Mouse (Mus musculus) MEL (cell line): ENCODE measurements around the gene Hspg2. TPM values are rescaled to one million over a fixed set of nuclear protein-coding genes. Genes with fewer than 3 reads are reported as not detected.

Experiments
- DNase-seq: peaks from one replicate; pipeline ENCODE4 v3.0.0; 2011; ENCODE audit warnings: low read depth, low spot score
- H3K27ac ChIP-seq: 2 replicates; pipeline ENCODE4 v1.5.1; 2012; ENCODE audit warnings: low read depth, mild to moderate bottlenecking, control low read depth, low read length, moderate library complexity; ENCODE audit not compliant: control insufficient read depth
- H3K27me3 ChIP-seq, 2 experiments: fragments of 150-350 bp in 1 of 2; sonication (generic) in 1 of 2; 2 replicates each; pipeline ENCODE4 v1.6.1; 2012; ENCODE audit warnings: low read length in 2 of 2, mild to moderate bottlenecking in 2 of 2, improper control_type of control experiment in 1 of 2, moderate library complexity in 1 of 2; ENCODE audit not compliant: insufficient read depth in 2 of 2, control insufficient read depth in 1 of 2
- H3K36me3 ChIP-seq, 2 experiments: 2 replicates each; pipeline ENCODE4 v1.6.1; 2012 to 2014; ENCODE audit warnings: low read length in 2 of 2, improper control_type of control experiment in 1 of 2, inconsistent platforms in 1 of 2, mild to moderate bottlenecking in 1 of 2; ENCODE audit not compliant: insufficient read depth in 2 of 2, control insufficient read depth in 1 of 2
- H3K4me1 ChIP-seq, 2 experiments: fragments of 150-350 bp in 1 of 2; sonication (generic) in 1 of 2; 2 replicates each; pipeline ENCODE4 v1.6.1; 2012; ENCODE audit warnings: low read length in 2 of 2, improper control_type of control experiment in 1 of 2, mild to moderate bottlenecking in 1 of 2; ENCODE audit not compliant: insufficient read depth in 2 of 2, control insufficient read depth in 1 of 2
- H3K4me3 ChIP-seq, 2 experiments: fragments of 150-350 bp in 1 of 2; sonication (generic) in 1 of 2; 2 replicates each; pipeline ENCODE4 v1.5.1; 2012; ENCODE audit warnings: low read depth in 2 of 2, low read length in 2 of 2, mild to moderate bottlenecking in 2 of 2, moderate library complexity in 2 of 2, control low read depth in 1 of 2, improper control_type of control experiment in 1 of 2; ENCODE audit not compliant: control insufficient read depth in 1 of 2, insufficient read depth in 1 of 2
- H3K79me2 ChIP-seq: 2 replicates; pipeline ENCODE4 v1.6.1; 2012; ENCODE audit warnings: mild to moderate bottlenecking, low read length, moderate library complexity; ENCODE audit not compliant: control insufficient read depth, poor library complexity, insufficient read depth
- H3K9ac ChIP-seq: 2 replicates; pipeline ENCODE4 v1.6.1; 2012; ENCODE audit warnings: low read depth, mild to moderate bottlenecking, control low read depth, low read length, moderate library complexity; ENCODE audit not compliant: control insufficient read depth, poor library complexity, severe bottlenecking
- H3K9me3 ChIP-seq: fragments of 150-350 bp; sonication (generic); replicated peaks from 2 replicates; pipeline ENCODE4 v1.6.1; 2012; ENCODE audit warnings: mild to moderate bottlenecking, low read length, improper control_type of control experiment, moderate library complexity; ENCODE audit not compliant: insufficient read depth
- CHD1 ChIP-seq: IDR thresholded peaks from 2 replicates; pipeline ENCODE4 v1.6.1; 2012; ENCODE audit warnings: low read depth, mild to moderate bottlenecking, inconsistent platforms, low read length, improper control_type of control experiment
- CHD2 ChIP-seq: IDR thresholded peaks from 2 replicates; pipeline ENCODE4 v1.6.1; 2011; ENCODE audit warnings: low read length, improper control_type of control experiment
- CTCF ChIP-seq, 3 experiments: IDR thresholded peaks in 2 of 3; conservative IDR thresholded peaks in 1 of 3; 2 replicates each; pipeline ENCODE4 v1.5.1; 2011 to 2012; ENCODE audit warnings: low read length in 3 of 3, low read depth in 2 of 3, mild to moderate bottlenecking in 2 of 3, improper control_type of control experiment in 1 of 3, inconsistent platforms in 1 of 3, mixed read lengths in 1 of 3, moderate library complexity in 1 of 3; ENCODE audit not compliant: control insufficient read depth in 1 of 3, insufficient read depth in 1 of 3, poor library complexity in 1 of 3, severe bottlenecking in 1 of 3
- E2F4 ChIP-seq: IDR thresholded peaks from 2 replicates; pipeline ENCODE4 v1.6.1; 2011; ENCODE audit warnings: low read depth, low read length, improper control_type of control experiment, borderline replicate concordance
- ETS1 ChIP-seq: IDR thresholded peaks from 2 replicates; pipeline ENCODE4 v1.6.1; 2012; ENCODE audit warnings: low read depth, mild to moderate bottlenecking, inconsistent platforms, low read length, improper control_type of control experiment, moderate library complexity
- GABPA ChIP-seq: IDR thresholded peaks from 2 replicates; pipeline ENCODE4 v1.6.1; 2012; ENCODE audit warnings: low read depth, mild to moderate bottlenecking, inconsistent platforms, low read length, improper control_type of control experiment, moderate library complexity
- GATA1 ChIP-seq: IDR thresholded peaks from 2 replicates; pipeline ENCODE4 v1.6.1; 2011; ENCODE audit warnings: low read depth, low read length, improper control_type of control experiment
- JUND ChIP-seq: IDR thresholded peaks from 2 replicates; pipeline ENCODE4 v1.6.1; 2011; ENCODE audit warnings: low read depth, mild to moderate bottlenecking, improper control_type of control experiment, low read length
- KAT2A ChIP-seq: conservative IDR thresholded peaks from 2 replicates; pipeline ENCODE4 v1.6.1; 2012; ENCODE audit warnings: low read depth, low read length, improper control_type of control experiment, inconsistent platforms
- MAFK ChIP-seq: IDR thresholded peaks from 2 replicates; pipeline ENCODE4 v1.6.1; 2011; ENCODE audit warnings: low read depth, mild to moderate bottlenecking, low read length, improper control_type of control experiment, borderline replicate concordance
- MAX ChIP-seq: IDR thresholded peaks from 2 replicates; pipeline ENCODE4 v1.6.1; 2011; ENCODE audit warnings: low read length, improper control_type of control experiment
- MEF2A ChIP-seq: IDR thresholded peaks from 2 replicates; pipeline ENCODE4 v1.6.1; 2014; ENCODE audit warnings: low read depth, mild to moderate bottlenecking, inconsistent platforms, low read length, improper control_type of control experiment; ENCODE audit not compliant: poor library complexity, insufficient replicate concordance, severe bottlenecking; ENCODE audit errors: extremely low read depth
- MXI1 ChIP-seq: IDR thresholded peaks from 2 replicates; pipeline ENCODE4 v1.6.1; 2011; ENCODE audit warnings: mild to moderate bottlenecking, low read depth, low read length, improper control_type of control experiment
- MYC ChIP-seq: IDR thresholded peaks from 2 replicates; pipeline ENCODE4 v1.6.1; 2011; ENCODE audit warnings: low read depth, mild to moderate bottlenecking, low read length, improper control_type of control experiment, moderate library complexity
- NELFE ChIP-seq: IDR thresholded peaks from 2 replicates; pipeline ENCODE4 v1.6.1; 2011; ENCODE audit warnings: low read depth, low read length, improper control_type of control experiment
- NRF1 ChIP-seq: IDR thresholded peaks from 2 replicates; pipeline ENCODE4 v1.6.1; 2014; ENCODE audit warnings: low read depth, mild to moderate bottlenecking, inconsistent platforms, low read length, improper control_type of control experiment, moderate library complexity; ENCODE audit not compliant: poor library complexity, insufficient read depth, severe bottlenecking
- POLR2AphosphoS5 ChIP-seq: IDR thresholded peaks from 2 replicates; pipeline ENCODE4 v1.6.1; 2012; ENCODE audit warnings: low read depth, borderline replicate concordance, mild to moderate bottlenecking, inconsistent platforms, low read length, moderate library complexity, mixed read lengths
- RAD21 ChIP-seq: IDR thresholded peaks from 2 replicates; pipeline ENCODE4 v1.6.1; 2011; ENCODE audit warnings: mild to moderate bottlenecking, low read depth, low read length, improper control_type of control experiment
- TAL1 ChIP-seq: IDR thresholded peaks from 2 replicates; pipeline ENCODE4 v1.6.1; 2012; ENCODE audit warnings: mild to moderate bottlenecking, inconsistent platforms, low read length, moderate library complexity, mixed read lengths
- TBP ChIP-seq: IDR thresholded peaks from 2 replicates; pipeline ENCODE4 v1.8.0; 2011; ENCODE audit warnings: low read depth, low read length, improper control_type of control experiment
- TCF12 ChIP-seq: IDR thresholded peaks from 2 replicates; pipeline ENCODE4 v1.6.1; 2014; ENCODE audit warnings: low read depth, mild to moderate bottlenecking, inconsistent platforms, low read length, improper control_type of control experiment, moderate library complexity
- UBTF ChIP-seq: IDR thresholded peaks from 2 replicates; pipeline ENCODE4 v1.6.1; 2012; ENCODE audit warnings: low read depth, mild to moderate bottlenecking, inconsistent platforms, low read length, improper control_type of control experiment, moderate library complexity, borderline replicate concordance; ENCODE audit not compliant: insufficient read depth
- USF1 ChIP-seq: IDR thresholded peaks from 2 replicates; pipeline ENCODE4 v1.6.1; 2014; ENCODE audit warnings: low read depth, mild to moderate bottlenecking, inconsistent platforms, low read length, improper control_type of control experiment, moderate library complexity
- ZKSCAN1 ChIP-seq: IDR thresholded peaks from 2 replicates; pipeline ENCODE4 v1.6.1; 2012; ENCODE audit warnings: low read depth, mild to moderate bottlenecking, inconsistent platforms, low read length, improper control_type of control experiment, moderate library complexity
- polyA plus RNA-seq, 2 experiments: library from polyadenylated mRNA; stranded (reverse) in 1 of 2; unstranded in 1 of 2; fragments of >175 nt in 1 of 2; fragments of >200 nt in 1 of 2; gene quantifications; 2 replicates each; pipeline versions ENCODE4 v1.2.1 to v1.2.4; 2012; ENCODE audit warnings: low replicate concordance in 2 of 2, low read depth in 1 of 2; ENCODE audit not compliant: insufficient read length in 2 of 2, insufficient read depth in 1 of 2, missing spikeins in 1 of 2
- total RNA-seq: library from RNA; depleted of rRNA; stranded (reverse); fragments of 300-350 nt; gene quantifications from 2 replicates; pipeline ENCODE4 v1.2.3, GENCODE M21; 2012

The Hspg2 gene
- total and polyA plus RNA-seq, 3 experiments = 0.04 TPM; not detected in 1

GRCm38 (mm10) chr4:137540356-137540755 lies 71.8 kb downstream of the Hspg2 start:
- TF ChIP-seq GABPA (no peak), NRF1 (no peak), UBTF (no peak)
- H3K4me3 ChIP-seq = no peak overlapping the region
- H3K36me3 ChIP-seq = no peaks in the 10 kb centered on the region
- no peaks in the 10 kb centered on the region for H3K9me3 ChIP-seq
- H3K27ac ChIP-seq = no peak overlapping the region
- no peaks in the 10 kb centered on the region for H3K4me1 ChIP-seq
- no peaks in the 10 kb centered on the region for H3K27me3 ChIP-seq
- H3K79me2 ChIP-seq = no peaks in the 10 kb centered on the region
- no peak for DNase-seq
- H3K9ac ChIP-seq = no peak overlapping the region

GRCm38 (mm10) chr4:137542968-137543367 lies 74.4 kb downstream of the Hspg2 start:
- Histone ChIP-seq H3K36me3 (no peaks in the 10 kb centered on the region), H3K27ac (no peak overlapping the region), H3K27me3 (no peaks in the 10 kb centered on the region), H3K9ac (no peak overlapping the region), H3K4me3 (no peak overlapping the region), H3K79me2 (no peaks in the 10 kb centered on the region), H3K9me3 (no peaks in the 10 kb centered on the region), H3K4me1 (no peaks in the 10 kb centered on the region)
- TF ChIP-seq MXI1 (no peak), ZKSCAN1 (no peak), MAFK (no peak), POLR2AphosphoS5 (no peak)
- DNase-seq = no peak

GRCm38 (mm10) chr4:137545568-137545967 lies 77.0 kb downstream of the Hspg2 start:
- H3K36me3 ChIP-seq = no peaks in the 10 kb centered on the region
- no peaks in the 10 kb centered on the region for H3K27me3 ChIP-seq
- H3K4me3 ChIP-seq = no peak overlapping the region

More at GRCm38 (mm10) chr4:137545568-137545967, 77.0 kb downstream of the Hspg2 start:
- Histone ChIP-seq H3K9me3 (no peaks in the 10 kb centered on the region), H3K79me2 (no peaks in the 10 kb centered on the region), H3K4me1 (no peaks in the 10 kb centered on the region), H3K27ac (no peak overlapping the region), H3K9ac (no peak overlapping the region)
- DNase-seq = no peak
- TF ChIP-seq MYC = no peak
- no peak for TF ChIP-seq JUND
- TF ChIP-seq TAL1 = no peak
- no peak for TF ChIP-seq CHD1
- TF ChIP-seq MAX = no peak
- TF ChIP-seq KAT2A = no peak
- no peak for TF ChIP-seq ETS1
- no peak for TF ChIP-seq TBP
- TF ChIP-seq RAD21 = no peak
- no peak for TF ChIP-seq NELFE
- no peak for TF ChIP-seq CTCF (IDR thresholded peaks at IDR 0.05 in 2 of 3, conservative IDR thresholded peaks at IDR 0.05 in 1 of 3; ENCODE audit: control insufficient read depth in 1 of 3, insufficient read depth in 1 of 3, low read depth in 2 of 3, low read length in 3 of 3, poor library complexity in 1 of 3, severe bottlenecking in 1 of 3)
- no peak for TF ChIP-seq CHD2
- TF ChIP-seq POLR2AphosphoS5 = no peak
- TF ChIP-seq GATA1 = no peak
- TF ChIP-seq E2F4 = no peak
- TF ChIP-seq TCF12 = no peak
- no peak for TF ChIP-seq MEF2A
- TF ChIP-seq USF1 = no peak
